Mouse (Mus musculus): ENCODE results near the gene Timm29. TPM values are rescaled to one million over a fixed set of nuclear protein-coding genes. Genes with fewer than 3 reads are reported as not detected.
"Not testable (repeated sequence)": the region's sequence is repeated elsewhere in the genome, so short reads cannot be mapped to it uniquely, and the experiment has no call there.

Timm29 gene
- total RNA-seq, 1 experiment from 2014 or later: 52.2 TPM

DNA sequence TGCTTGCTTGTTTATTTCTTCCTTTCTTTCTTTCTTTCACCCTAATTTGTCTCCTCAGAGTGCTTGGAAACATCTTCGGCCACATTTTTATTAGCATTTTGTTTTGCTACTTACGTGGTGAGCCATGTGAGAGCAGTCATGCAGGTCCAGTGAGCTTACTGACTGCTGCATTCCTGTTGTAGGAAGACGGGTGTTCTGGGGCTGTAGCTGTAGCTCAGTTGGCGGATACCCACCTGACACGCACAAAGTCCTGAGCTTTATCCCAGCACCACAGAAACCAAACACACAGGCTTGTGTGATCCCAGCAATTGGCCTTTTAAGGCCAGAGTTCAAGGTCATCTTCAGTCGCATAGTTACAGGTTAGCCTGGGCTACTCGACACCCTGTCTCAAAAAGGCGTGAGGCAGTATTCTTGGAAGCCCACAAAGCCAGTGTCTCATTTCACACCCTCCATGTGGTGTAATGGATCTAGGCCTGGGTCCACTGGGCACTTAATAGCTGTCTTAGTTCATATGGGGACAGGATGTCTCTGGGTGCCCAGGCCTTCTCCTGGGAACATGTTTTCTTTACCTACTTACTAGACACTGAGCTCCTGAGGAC is 23.8 kb upstream of the Timm29 start:
- no peak for ATAC-seq (replicated peaks in 1 of 2; ENCODE audit: insufficient read depth in 1 of 2, low FRiP score in 2 of 2, low TSS enrichment in 1 of 2, low read depth in 1 of 2, poor library complexity in 2 of 2, severe bottlenecking in 2 of 2)

DNA sequence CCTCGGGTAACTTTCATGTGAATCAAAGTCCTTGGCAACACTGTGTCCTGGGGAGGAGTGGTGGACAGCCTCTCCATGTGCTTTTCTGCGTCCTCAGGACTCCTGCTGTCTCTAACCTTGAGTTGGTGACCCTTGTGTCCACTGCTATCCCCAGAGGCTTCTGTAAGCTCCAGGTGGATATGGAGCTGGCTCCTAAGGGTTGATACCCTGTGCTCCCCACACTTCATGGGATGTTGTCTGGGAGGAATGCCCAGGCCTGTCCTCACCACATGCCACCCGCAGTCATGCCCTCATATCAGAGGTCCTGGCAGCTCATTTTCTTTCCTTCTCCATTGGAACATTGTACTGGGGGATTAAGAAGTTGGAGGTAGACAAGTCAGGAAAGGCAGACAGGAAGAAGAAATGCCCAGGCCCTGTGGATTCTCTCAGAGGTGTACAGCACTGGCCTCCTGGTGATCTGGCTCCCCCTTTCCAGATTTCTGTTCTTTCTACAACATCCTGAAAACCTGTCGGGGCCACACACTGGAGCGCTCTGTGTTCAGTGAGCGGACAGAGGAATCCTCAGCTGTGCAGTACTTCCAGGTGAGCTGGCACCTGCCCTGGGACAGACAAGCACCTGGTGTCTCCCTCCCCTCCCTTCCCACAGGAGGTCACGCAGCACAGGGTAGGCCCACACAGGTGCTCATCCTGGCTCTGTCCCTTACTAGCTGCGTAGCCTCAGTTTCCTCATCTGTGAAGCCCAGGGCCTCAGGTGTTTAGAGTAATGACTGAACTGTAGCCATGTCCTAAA is 18.3 kb upstream of the Timm29 start:
- no peak for ATAC-seq (replicated peaks in 1 of 2; ENCODE audit: insufficient read depth in 1 of 2, low FRiP score in 2 of 2, low TSS enrichment in 1 of 2, low read depth in 1 of 2, poor library complexity in 2 of 2, severe bottlenecking in 2 of 2)

DNA sequence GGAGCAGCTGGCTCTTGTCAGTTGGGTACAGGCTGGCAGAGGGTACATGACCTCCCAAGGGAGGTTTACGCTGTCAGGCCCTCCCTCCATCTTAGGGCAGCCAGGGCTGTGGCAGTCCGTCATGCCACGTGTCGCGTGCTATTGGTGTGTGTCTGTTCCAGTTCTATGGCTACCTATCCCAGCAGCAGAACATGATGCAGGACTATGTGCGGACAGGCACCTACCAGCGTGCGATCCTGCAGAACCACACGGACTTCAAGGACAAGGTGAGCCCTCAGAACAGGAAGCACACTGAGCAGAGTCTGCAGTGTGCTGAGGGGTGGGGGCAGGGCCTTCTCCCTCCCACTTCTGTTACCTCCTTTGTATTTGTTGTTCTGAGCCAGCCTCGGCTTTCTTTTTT is 17.3 kb upstream of the Timm29 start:
- no peak for ATAC-seq (replicated peaks in 1 of 2; ENCODE audit: insufficient read depth in 1 of 2, low FRiP score in 2 of 2, low TSS enrichment in 1 of 2, low read depth in 1 of 2, poor library complexity in 2 of 2, severe bottlenecking in 2 of 2)

DNA sequence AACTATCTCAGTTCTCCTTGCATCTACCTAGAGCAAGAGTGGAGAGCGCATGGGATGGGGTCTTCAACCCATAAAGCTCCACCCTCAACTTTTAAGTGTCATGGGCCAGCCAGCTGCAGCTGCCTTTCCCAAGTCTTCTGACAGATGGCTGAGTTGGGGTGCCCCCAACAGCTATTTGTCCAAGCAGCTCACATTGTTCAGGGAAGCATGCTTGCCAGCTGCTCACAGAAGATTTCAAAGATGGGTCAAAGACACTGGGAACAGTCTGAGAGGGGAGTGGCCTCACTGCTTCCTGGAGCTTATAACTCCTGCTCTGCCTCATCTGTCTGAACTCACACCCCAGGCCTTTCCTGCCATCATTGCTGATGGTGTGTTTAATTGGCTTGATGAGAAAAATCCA is 16.2 kb upstream of the Timm29 start:
- ATAC-seq (replicated peaks in 1 of 2; ENCODE audit: insufficient read depth in 1 of 2, low FRiP score in 2 of 2, low TSS enrichment in 1 of 2, low read depth in 1 of 2, poor library complexity in 2 of 2, severe bottlenecking in 2 of 2): no peak

DNA sequence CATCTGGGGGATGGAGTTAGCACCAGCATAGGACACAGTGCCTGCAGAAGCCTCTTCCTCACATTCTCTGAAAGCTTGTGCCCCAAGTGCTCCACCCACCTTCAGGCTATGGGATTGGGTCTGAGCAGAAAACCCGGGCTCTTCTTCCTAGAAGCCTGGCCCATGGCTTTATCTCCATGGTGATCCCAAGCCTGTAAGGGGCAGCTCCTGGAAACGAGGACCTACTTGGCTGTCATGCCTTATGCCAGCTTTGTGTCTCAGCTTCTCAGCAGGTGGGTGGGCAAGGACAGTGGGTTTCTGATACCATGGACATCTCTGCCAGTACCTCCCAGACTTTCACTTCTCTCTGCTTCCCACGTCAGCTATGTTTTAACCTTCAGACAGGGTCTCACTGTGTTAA is 14.3 kb upstream of the Timm29 start:
- ATAC-seq (replicated peaks in 1 of 2; ENCODE audit: insufficient read depth in 1 of 2, low FRiP score in 2 of 2, low TSS enrichment in 1 of 2, low read depth in 1 of 2, poor library complexity in 2 of 2, severe bottlenecking in 2 of 2): no peak

DNA sequence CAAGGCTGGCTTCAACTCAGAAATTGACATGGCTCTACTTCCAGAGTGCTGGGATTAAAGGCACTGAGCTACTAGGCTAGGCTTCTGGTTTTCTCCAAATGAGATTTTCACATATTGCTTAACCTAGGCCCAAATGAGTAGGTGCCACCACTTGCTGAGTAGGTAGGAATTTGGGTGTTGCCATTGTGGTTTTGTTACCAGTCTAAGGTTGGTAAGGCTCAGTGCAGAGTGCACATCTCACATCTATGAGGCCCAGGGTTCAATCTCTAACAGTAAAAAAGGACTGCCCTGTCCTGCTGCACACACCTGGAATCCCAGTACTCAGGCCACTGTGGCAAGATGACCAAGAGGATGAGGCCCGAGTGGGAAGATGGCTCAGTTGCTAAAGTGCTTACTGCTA is 7.1 kb upstream of the Timm29 start:
- ATAC-seq (replicated peaks in 1 of 2; ENCODE audit: insufficient read depth in 1 of 2, low FRiP score in 2 of 2, low TSS enrichment in 1 of 2, low read depth in 1 of 2, poor library complexity in 2 of 2, severe bottlenecking in 2 of 2): no peak

DNA sequence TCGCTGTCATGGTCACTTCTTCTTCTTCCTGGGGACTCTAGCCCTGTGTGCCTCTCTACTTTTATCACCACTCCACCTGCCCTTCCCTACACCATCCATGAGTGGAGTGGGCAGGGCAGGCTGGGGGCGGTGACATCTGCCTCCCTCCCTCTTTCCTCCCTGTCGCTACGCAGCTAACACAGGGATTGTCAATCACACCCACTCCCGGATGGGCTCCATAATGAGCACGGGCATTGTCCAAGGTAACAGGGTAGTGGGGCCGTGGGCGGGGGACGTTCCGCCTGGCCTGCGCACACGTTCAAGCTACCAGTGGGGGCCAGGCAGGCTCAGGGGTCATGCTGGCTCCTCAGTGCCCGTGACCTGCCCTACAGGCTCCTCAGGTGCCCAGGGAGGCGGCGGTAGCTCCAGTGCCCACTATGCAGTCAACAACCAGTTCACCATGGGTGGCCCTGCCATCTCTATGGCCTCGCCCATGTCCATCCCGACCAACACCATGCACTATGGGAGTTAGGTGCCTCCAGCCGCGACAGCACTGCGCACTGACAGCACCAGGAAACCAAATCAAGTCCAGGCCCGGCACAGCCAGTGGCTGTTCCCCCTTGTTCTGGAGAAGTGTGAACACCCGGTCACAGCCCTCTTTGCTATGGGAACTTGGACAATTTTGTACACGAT is 4.7 kb upstream of the Timm29 start:
- ATAC-seq (replicated peaks in 1 of 2; ENCODE audit: insufficient read depth in 1 of 2, low FRiP score in 2 of 2, low TSS enrichment in 1 of 2, low read depth in 1 of 2, poor library complexity in 2 of 2, severe bottlenecking in 2 of 2): no peak

DNA sequence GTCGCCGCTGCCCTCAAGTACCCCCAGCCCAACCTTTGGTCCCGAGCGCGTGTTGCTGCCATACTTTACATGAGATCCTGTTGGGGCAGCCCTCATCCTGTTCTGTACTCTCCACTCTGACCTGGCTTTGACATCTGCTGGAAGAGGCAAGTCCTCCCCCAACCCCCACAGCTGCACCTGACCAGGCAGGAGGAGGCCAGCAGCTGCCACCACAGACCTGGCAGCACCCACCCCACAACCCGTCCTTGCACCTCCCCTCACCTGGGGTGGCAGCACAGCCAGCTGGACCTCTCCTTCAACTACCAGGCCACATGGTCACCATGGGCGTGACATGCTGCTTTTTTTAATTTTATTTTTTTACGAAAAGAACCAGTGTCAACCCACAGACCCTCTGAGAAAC is 4.2 kb upstream of the Timm29 start:
- ATAC-seq (replicated peaks in 1 of 2; ENCODE audit: insufficient read depth in 1 of 2, low FRiP score in 2 of 2, low TSS enrichment in 1 of 2, low read depth in 1 of 2, poor library complexity in 2 of 2, severe bottlenecking in 2 of 2): no peak

DNA sequence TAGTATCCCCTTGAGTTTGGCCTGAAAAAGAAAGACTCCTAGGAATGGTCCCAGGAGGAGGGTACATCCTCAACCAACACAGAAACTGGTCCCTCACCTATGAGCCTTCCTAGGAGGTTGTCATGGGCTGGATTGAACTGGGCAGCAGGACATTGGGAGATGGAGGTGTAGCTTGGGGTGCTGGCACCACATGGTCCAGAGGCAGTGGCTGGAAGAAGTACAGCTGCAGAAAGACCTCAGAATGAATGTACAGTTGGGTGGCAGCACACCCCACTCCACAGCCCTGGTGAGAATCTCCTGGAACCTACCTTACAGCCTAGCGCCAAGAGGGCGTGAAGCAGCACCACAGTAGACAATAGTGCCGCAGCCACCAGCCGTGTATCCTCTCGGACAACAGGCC is 3.0 kb upstream of the Timm29 start:
- no peak for ATAC-seq (replicated peaks in 1 of 2; ENCODE audit: insufficient read depth in 1 of 2, low FRiP score in 2 of 2, low TSS enrichment in 1 of 2, low read depth in 1 of 2, poor library complexity in 2 of 2, severe bottlenecking in 2 of 2)

DNA sequence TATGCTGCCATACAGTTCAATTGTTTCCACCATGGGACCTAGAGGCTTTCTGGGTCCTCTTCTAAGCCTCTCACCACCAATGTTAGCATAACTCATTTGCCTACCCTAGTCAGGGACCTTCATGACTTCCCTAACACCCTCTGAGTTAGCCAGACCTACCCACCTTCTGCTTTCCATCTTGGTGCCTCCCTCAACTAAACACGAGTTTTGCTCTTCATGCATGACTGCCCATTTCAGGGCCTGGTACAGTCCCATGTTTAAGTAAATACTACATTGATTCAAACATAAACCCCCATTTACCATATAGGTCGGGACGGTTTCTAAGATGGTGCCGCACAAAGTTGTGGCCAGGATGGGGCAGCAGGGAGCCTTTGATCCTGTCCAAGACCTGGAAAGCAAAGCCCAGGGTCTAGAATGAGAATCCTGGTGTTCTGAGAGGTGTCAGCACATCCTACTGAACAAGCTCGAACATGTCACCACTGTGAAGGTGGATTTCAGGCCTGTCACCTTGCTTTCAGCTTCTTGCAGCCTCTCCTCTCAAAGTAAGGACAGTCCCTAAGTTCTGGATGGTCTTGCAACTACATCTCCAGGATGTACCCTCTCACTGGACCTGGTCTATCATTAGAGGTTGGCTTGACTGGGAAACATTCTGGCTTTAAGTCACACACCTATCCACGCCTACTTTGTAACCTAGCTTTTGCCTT is 1.2 kb upstream of the Timm29 start:
- ATAC-seq (replicated peaks in 1 of 2; ENCODE audit: insufficient read depth in 1 of 2, low FRiP score in 2 of 2, low TSS enrichment in 1 of 2, low read depth in 1 of 2, poor library complexity in 2 of 2, severe bottlenecking in 2 of 2): no peak

DNA sequence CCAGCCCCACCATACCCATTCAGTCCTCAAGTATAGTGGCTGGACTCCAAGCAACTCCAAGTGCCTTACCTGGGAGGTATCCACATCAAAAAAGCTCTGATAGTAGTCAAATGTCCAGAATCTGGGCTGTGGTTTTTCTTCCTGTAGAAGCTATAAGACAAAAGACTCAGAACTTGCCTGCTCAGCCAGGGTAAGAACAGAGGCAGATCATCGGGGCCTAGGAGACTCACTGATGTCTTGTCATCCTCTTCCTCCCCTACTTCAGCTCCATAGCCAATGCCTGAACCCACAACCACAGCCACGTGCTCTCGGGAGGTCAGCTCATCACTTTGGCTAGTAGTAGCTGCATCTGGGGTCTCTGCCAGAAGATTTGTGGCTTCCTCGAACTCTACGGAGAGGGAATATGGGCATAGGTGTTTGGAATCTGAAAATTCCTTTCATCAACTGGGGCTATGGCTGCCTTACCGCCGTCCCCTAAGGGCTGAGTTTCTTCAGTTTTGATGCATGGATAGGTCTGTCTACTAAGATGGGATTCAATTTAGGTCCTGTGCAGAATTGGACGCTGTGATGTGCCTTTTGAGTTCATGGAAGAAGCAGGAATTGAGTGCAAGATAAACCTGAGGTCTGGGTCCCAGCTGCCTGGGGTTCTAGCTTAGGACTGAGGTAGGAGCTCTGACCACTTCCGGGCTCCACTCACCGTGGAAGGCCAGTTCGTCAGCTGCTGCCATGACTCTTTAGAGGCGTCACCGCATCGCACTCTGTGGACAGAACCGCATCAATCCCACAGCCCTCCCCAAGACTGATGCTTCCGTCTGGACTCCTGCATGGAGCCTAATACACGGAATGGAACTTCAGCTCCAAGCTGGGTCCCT is 455 bp upstream of the Timm29 start:
- peak; percentile 38 to 52; a peak in 3 of 4 replicates for ATAC-seq (replicated peaks in 1 of 2; ENCODE audit: insufficient read depth in 1 of 2, low FRiP score in 2 of 2, low TSS enrichment in 1 of 2, low read depth in 1 of 2, poor library complexity in 2 of 2, severe bottlenecking in 2 of 2)

DNA sequence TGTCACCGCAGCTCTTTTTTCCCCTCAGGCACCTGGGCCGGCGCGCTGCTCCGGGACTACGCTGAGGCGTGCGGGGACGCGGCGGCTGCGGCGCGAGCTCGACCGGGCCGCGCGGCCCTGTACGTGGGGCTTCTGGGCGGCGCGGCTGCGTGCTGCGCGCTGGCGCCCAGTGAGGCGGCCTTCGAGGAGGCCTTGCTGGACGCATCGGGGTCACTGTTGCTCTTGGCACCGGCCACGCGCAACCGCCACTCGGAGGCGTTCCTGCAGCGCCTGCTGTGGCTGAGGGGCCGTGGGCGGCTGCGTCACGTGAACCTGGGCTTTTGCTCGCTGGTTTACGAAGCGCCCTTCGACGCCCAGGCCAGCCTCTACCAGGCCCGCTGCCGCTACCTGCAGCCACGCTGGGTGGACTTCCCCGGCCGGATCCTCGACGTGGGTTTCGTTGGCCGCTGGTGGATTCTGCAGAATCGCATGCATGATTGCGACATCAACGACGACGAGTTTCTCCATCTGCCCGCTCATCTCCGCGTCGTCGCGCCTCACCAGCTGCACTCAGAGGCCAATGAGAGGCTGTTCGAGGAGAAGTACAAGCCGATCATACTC is 700 bp downstream of the Timm29 start:
- ATAC-seq (replicated peaks in 1 of 2; ENCODE audit: insufficient read depth in 1 of 2, low FRiP score in 2 of 2, low TSS enrichment in 1 of 2, low read depth in 1 of 2, poor library complexity in 2 of 2, severe bottlenecking in 2 of 2): no peak; a peak in 1 of 4 replicates

DNA sequence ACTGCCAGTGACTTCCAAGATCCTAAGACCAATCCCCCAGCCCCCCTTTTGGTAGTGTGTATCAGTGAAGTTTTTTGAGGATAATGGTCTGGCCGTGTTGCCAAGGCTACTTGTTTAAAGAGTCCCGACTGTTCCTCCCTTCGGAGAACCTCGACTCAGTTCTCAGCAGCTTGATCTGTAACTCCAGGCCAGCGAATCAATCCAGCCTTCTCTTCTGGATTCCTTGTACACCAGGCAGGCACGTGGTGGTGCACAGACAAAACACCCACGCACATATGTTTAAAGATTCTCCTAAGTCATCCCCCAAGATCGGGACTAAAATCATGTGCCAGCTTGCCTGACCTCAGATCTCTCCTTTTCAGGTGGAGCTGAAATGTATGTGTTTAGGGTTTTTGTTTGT is 1.8 kb downstream of the Timm29 start:
- ATAC-seq (replicated peaks in 1 of 2; ENCODE audit: insufficient read depth in 1 of 2, low FRiP score in 2 of 2, low TSS enrichment in 1 of 2, low read depth in 1 of 2, poor library complexity in 2 of 2, severe bottlenecking in 2 of 2): not testable (repeated sequence)

DNA sequence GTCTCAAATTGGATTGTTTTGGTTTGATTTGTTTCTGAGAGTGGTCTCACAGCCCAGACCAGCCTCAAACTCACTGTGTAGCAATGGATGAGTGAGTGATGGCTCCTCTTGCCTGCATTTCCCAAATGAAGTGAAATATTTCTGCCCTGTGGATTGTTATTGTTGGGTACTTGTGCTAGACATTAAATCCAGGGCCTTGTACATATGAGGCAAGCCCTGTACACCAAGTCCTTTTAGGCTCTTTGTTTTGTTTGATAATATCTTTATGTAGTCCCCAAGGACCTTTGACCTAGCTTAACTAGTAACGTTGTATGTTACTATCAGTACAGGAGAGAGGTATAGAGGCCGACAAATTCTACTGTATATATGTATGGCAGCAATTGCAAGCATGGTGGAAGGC is 2.3 kb downstream of the Timm29 start:
- ATAC-seq (replicated peaks in 1 of 2; ENCODE audit: insufficient read depth in 1 of 2, low FRiP score in 2 of 2, low TSS enrichment in 1 of 2, low read depth in 1 of 2, poor library complexity in 2 of 2, severe bottlenecking in 2 of 2): no peak

DNA sequence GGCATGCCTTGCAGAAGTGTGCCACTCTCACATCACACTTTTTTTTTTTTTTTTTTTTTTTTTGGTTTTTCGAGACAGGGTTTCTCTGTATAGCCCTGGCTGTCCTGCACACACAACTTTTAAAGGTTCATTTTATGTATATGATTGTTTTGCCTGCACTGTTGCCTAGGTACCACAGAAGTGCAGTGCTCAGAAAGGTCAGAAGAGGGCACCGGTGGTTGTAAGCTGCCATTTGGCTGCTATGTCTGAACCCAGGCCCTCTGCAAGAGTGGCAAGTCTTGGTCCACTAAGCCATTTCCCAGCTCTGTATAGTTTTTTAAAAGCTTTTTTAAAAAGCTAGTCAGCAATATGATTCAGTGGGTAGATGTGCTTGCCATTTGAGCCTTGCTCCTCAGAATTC is 5.7 kb downstream of the Timm29 start:
- ATAC-seq (replicated peaks in 1 of 2; ENCODE audit: insufficient read depth in 1 of 2, low FRiP score in 2 of 2, low TSS enrichment in 1 of 2, low read depth in 1 of 2, poor library complexity in 2 of 2, severe bottlenecking in 2 of 2): peak; percentile 58 to 63

DNA sequence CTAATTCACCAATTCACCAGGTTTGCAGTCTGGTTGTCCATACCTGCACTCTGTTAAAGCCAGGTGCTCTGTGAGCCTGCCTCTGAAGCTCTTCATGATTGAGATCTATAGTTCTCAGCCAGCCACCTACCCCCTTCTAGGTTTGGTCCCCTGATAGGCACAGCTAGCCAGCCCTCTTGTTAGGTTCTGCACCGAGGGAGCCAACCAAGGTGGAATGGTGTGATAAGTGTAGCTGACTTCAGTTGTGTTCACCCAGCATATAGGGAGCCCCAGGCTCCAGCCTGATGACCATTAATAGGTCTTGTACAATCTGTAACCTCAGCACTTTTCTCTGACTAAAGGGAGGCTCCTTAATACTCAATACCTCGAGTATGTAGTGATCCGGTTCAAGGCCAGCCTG is 7.7 kb downstream of the Timm29 start:
- no peak for ATAC-seq (replicated peaks in 1 of 2; ENCODE audit: insufficient read depth in 1 of 2, low FRiP score in 2 of 2, low TSS enrichment in 1 of 2, low read depth in 1 of 2, poor library complexity in 2 of 2, severe bottlenecking in 2 of 2)

DNA sequence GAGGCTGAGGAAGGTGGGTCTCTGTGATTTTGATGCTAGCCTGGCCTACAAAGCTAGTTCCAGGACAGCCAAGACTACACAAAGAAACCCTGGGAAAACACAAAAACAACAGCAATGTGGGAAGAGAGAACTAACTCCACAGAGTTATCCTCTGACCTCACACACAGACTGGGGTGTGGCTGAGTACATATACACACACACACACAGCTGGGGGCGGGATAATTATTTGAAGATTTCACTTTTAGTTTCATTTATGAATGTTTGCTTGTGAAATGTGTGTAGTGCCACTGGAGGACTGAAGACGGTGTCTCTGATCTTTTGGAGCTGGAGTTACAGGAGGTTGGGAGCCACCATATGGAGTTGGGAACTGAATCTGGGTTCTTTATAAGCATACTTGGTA is 8.6 kb downstream of the Timm29 start:
- no peak for ATAC-seq (replicated peaks in 1 of 2; ENCODE audit: insufficient read depth in 1 of 2, low FRiP score in 2 of 2, low TSS enrichment in 1 of 2, low read depth in 1 of 2, poor library complexity in 2 of 2, severe bottlenecking in 2 of 2)

Measured in hematopoietic stem cell, adult 5-6 weeks (primary cell).